Mouse (Mus musculus) urinary bladder, postnatal 4 days (tissue): ENCODE data around the gene Hexim1.

Source experiments
- DNase-seq, 2 experiments: peaks; one replicate each; pipeline ENCODE4 v3.0.0; 2021 to 2022; ENCODE audit warnings: low spot score in 2 of 2

The Hexim1 gene

GRCm38 (mm10) chr11:103116959-103117590 is 1.0 kb downstream of the Hexim1 start:
- DNase-seq: peak; percentile 70 to 78

- peak in 1 of 2 experiments; percentile 62 for DNase-seq
Measured at GRCm38 (mm10) chr11:103117591-103118009, 1.6 kb downstream of the Hexim1 start.

GRCm38 (mm10) chr11:103118866-103119265 is 2.8 kb downstream of the Hexim1 start:
- no peak for DNase-seq

GRCm38 (mm10) chr11:103119609-103120008 is 3.6 kb downstream of the Hexim1 start:
- DNase-seq: no peak

GRCm38 (mm10) chr11:103120315-103120714 is 4.3 kb downstream of the Hexim1 start:
- no peak for DNase-seq

GRCm38 (mm10) chr11:103131701-103132575 is 15.9 kb downstream of the Hexim1 start, which contains the start of gene Hexim2:
TSS of gene Hexim2 (plus strand) at chr11:103132429.
- peak; percentile 54 to 73 for DNase-seq

- DNase-seq: peak; percentile 99 to 100
Measured at GRCm38 (mm10) chr11:103132576-103133455, 16.8 kb downstream of the Hexim1 start.

GRCm38 (mm10) chr11:103133456-103134185 is 17.6 kb downstream of the Hexim1 start:
- DNase-seq: no peak

GRCm38 (mm10) chr11:103134221-103134620 is 18.2 kb downstream of the Hexim1 start:
- no peak for DNase-seq

GRCm38 (mm10) chr11:103136039-103136577 is 20.1 kb downstream of the Hexim1 start:
- no peak for DNase-seq

GRCm38 (mm10) chr11:103139951-103140762 is 24.1 kb downstream of the Hexim1 start:
- no peak for DNase-seq

- DNase-seq: no peak
Measured at GRCm38 (mm10) chr11:103140763-103141100, 24.7 kb downstream of the Hexim1 start.

- peak; percentile 78 to 80 for DNase-seq
Measured at GRCm38 (mm10) chr11:103141101-103141943, 25.3 kb downstream of the Hexim1 start.

GRCm38 (mm10) chr11:103141944-103142255 is 25.9 kb downstream of the Hexim1 start:
- DNase-seq: no peak

GRCm38 (mm10) chr11:103142441-103143182 is 26.6 kb downstream of the Hexim1 start:
- peak in 1 of 2 experiments; percentile 63 for DNase-seq

GRCm38 (mm10) chr11:103144309-103145285 is 28.6 kb downstream of the Hexim1 start:
- no peak for DNase-seq

- no peak for DNase-seq
Measured at GRCm38 (mm10) chr11:103146386-103146785, 30.4 kb downstream of the Hexim1 start.
